Mouse (Mus musculus) midbrain, postnatal 0 days (tissue): Measurements from ENCODE around the gene Fam243. TPM values are rescaled to one million over a fixed set of nuclear protein-coding genes. Genes with fewer than 3 reads are reported as not detected.

Source experiments
- ATAC-seq: fragments of 200-750 bp; cut with Nextera tagmentation; 2 replicates; pipeline ENCODE4 v1.8.0; 2017; ENCODE audit warnings: moderate number of reproducible peaks, mild to moderate bottlenecking, moderate TSS enrichment, moderate library complexity; ENCODE audit not compliant: low FRiP score
- DNase-seq: peaks from one replicate; pipeline ENCODE4 v3.0.0-alpha.2; 2015; ENCODE audit warnings: low spot score
- H3K27ac ChIP-seq: fragments of 300-500 bp; sonication (generic); 2 replicates; pipeline ENCODE4 v1.5.1; 2014; ENCODE audit warnings: low read depth, mild to moderate bottlenecking, low read length, mixed read lengths
- H3K27me3 ChIP-seq: fragments of 300-500 bp; sonication (generic); 2 replicates; pipeline ENCODE4 v1.6.1; 2014; ENCODE audit warnings: low read length, control low read depth, mixed read lengths; ENCODE audit not compliant: insufficient read depth
- H3K36me3 ChIP-seq: fragments of 300-500 bp; sonication (generic); 2 replicates; pipeline ENCODE4 v1.6.1; 2014; ENCODE audit warnings: low read length, control low read depth, mixed read lengths; ENCODE audit not compliant: insufficient read depth
- H3K4me1 ChIP-seq: fragments of 300-500 bp; sonication (generic); 2 replicates; pipeline ENCODE4 v1.6.1; 2014; ENCODE audit warnings: mild to moderate bottlenecking, control low read depth, antibody characterized with exemption, low read length, mixed read lengths; ENCODE audit not compliant: insufficient read depth
- H3K4me2 ChIP-seq: fragments of 300-500 bp; sonication (generic); 2 replicates; pipeline ENCODE4 v1.6.1; 2014; ENCODE audit warnings: low read depth, mild to moderate bottlenecking, low read length, mixed read lengths; ENCODE audit not compliant: poor library complexity, severe bottlenecking
- H3K4me3 ChIP-seq: fragments of 300-500 bp; sonication (generic); 2 replicates; pipeline ENCODE4 v1.5.1; 2014; ENCODE audit warnings: low read depth, mild to moderate bottlenecking, low read length, moderate library complexity
- H3K9ac ChIP-seq: fragments of 300-500 bp; sonication (generic); replicated peaks from 2 replicates; pipeline ENCODE4 v1.6.1; 2014; ENCODE audit warnings: mild to moderate bottlenecking, low read length, moderate library complexity, mixed read lengths; ENCODE audit not compliant: poor library complexity, severe bottlenecking
- H3K9me3 ChIP-seq: fragments of 300-500 bp; sonication (generic); 2 replicates; pipeline ENCODE4 v1.6.1; 2016; ENCODE audit warnings: low read length, control low read depth
- CTCF ChIP-seq: IDR thresholded peaks from 2 replicates; pipeline ENCODE4 v1.5.1; 2016; ENCODE audit warnings: antibody characterized with exemption, mild to moderate bottlenecking
- WGBS: fragments of 180-500 bp; shearing (Covaris S2); extraction: QIAGEN DNeasy Blood & Tissue Kit; methylation state at CpG from one replicate; pipeline ENCODE4 v1.1.7; 2014; 5-methylcytosine and 5-hydroxymethylcytosine counted together
- polyA plus RNA-seq: library from polyadenylated mRNA; unstranded; fragments of >200 nt; fragmentation: Nextera tagmentation; extraction: Ambion mirVana; gene quantifications from 2 replicates; pipeline ENCODE4 v1.2.1, GENCODE M21; 2015
- total RNA-seq: library from RNA; depleted of rRNA; stranded (reverse); fragments of >200 nt; gene quantifications from 2 replicates; pipeline ENCODE4 v1.2.3, GENCODE M21; 2014; rRNA removed

Fam243 gene
- total RNA-seq: not detected in 2 replicates
- not detected in 2 replicates for polyA plus RNA-seq

DNA sequence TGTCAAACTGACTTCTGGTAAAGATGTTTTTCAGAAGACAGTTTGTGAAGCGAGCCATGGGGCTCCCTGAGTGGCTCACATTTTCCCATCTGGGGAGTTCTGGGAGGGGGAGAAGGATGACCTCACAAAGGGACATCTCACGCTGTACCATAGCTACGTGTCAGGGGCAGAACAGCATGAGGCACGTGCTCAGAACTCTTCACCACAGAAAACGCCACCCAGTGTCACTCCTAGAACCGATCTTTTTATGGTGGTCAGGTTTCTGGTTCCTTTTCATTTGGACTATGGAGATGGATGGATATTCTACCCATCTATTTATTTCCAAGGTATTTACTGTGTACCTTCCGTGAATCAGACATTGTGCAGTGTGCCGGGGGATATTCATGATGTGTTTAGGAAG, at the start of gene Fam243:
Gene Fam243, minus strand, starts transcription at position 101 of the 400 bp plus-strand sequence.
- no peaks in the 10 kb centered on the region for H3K9me3 ChIP-seq
- ATAC-seq (no peak), DNase-seq (no peak)
- no peak within 1 kb of the TSS for H3K27ac ChIP-seq
- WGBS: 94% methylated on average over 8 of the region's 8 CpGs
- no peaks in the 10 kb centered on the region for H3K27me3 ChIP-seq
- no peak within 1 kb of the TSS for H3K4me3 ChIP-seq
- H3K4me2 ChIP-seq: no peak within 1 kb of the TSS
- no peaks in the 10 kb centered on the region for H3K36me3 ChIP-seq
- no peaks in the 10 kb centered on the region for H3K4me1 ChIP-seq
- TF ChIP-seq CTCF: no peak
- no peak within 1 kb of the TSS for H3K9ac ChIP-seq

DNA sequence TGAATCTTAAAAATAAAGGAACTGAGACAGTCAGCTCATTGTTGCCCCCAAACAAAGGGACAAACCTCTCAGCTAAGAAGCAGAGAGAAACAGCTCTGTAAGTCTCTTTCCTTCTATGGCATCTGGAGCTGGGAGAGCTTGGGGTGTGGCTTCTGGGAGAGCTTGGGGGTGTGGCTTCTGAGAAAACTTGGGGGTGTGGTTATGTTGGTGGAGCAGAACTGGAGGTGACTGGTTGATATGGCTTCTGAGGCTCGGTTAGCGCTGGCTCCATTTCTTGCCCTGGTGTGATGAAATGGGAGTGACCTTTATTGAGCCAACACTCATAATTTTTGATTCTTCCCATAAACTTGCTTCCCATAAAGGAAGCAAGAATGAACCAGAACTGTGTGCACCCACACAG, 48.0 kb upstream of the Fam243 start:
- no peaks in the 10 kb centered on the region for H3K36me3 ChIP-seq
- no peaks in the 10 kb centered on the region for H3K27me3 ChIP-seq
- no peak for ATAC-seq
- H3K9me3 ChIP-seq: no peaks in the 10 kb centered on the region
- H3K9ac ChIP-seq: no peak overlapping the region
- no peak overlapping the region for H3K4me2 ChIP-seq
- no peak overlapping the region for H3K4me3 ChIP-seq
- WGBS: 64% methylated on average over 2 of the region's 2 CpGs
- no peak for TF ChIP-seq CTCF
- DNase-seq: no peak
- H3K4me1 ChIP-seq: no peaks in the 10 kb centered on the region
- H3K27ac ChIP-seq: no peak overlapping the region

DNA sequence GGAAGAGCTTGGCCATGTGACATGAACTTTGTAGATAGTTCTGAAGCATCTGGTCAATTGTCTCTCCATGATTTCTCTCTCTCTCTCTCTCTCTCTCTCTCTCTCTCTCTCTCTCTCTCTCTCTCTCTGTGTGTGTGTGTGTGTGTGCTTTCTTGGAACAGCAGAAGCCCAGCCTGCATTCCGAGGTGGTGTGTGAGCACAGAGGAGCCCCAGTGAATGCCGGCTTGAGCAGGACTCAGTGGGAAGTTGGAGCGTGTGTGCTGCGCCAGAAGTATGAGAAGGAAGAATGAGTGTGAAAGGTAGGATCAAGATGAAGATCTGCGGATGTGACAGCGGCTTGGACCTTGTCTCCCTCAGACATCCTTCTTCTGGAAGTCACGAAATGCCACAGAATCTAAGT, 44.2 kb upstream of the Fam243 start:
- DNase-seq: no peak
- no peak for ATAC-seq
- WGBS: 49% methylated on average over 7 of the region's 7 CpGs
- Histone ChIP-seq H3K27ac (no peak overlapping the region), H3K4me3 (no peak overlapping the region), H3K4me1 (no peaks in the 10 kb centered on the region), H3K27me3 (no peaks in the 10 kb centered on the region), H3K9me3 (no peaks in the 10 kb centered on the region), H3K9ac (no peak overlapping the region), H3K4me2 (no peak overlapping the region), H3K36me3 (no peaks in the 10 kb centered on the region)
- no peak for TF ChIP-seq CTCF

DNA sequence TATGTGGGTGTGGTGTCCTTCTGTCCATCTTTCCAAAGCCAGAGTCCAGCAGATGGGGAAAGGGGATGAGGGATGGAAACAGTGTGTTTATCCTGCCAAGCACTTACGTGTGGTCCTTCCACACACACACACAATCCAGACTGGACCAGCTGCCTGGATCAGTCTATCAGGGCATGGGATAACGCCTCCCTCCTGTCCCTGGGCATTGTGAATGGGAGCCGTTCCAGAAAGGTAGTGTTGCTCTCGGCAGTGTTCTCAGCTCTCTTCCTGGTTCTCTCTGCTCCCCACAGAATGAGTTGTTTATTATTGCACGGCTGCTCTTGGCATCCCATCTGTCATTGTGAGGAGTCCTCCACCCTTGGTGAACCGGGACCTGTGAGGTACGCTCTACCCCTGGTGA, 39.5 kb upstream of the Fam243 start:
- Histone ChIP-seq H3K27me3 (no peaks in the 10 kb centered on the region), H3K4me3 (no peak overlapping the region), H3K9ac (no peak overlapping the region), H3K4me1 (no peaks in the 10 kb centered on the region), H3K9me3 (no peaks in the 10 kb centered on the region), H3K4me2 (no peak overlapping the region), H3K36me3 (no peaks in the 10 kb centered on the region), H3K27ac (no peak overlapping the region)
- WGBS: 82% methylated on average over 7 of the region's 7 CpGs
- no peak for TF ChIP-seq CTCF
- ATAC-seq (no peak), DNase-seq (no peak)

DNA sequence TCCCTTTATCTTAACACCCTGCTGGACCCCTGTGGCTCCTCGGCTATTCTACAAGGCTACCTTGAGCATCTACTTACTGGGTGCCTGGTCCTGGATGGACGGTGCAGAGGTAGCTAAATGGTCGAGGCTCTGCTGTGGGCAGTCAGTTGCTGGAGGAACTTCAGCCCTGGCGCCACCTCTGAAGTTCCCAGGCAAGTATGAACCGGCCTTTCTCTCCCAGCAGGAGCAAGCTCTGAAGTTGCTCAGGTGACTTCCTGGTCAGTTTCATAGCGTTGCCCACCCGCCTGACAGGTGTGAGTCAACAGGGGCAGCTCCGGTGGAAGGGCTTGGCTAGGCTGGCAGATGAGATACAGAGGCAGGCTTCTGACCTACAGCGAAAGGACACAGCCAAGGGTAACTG, 38.0 kb upstream of the Fam243 start, which contains the start of gene Kcne1:
Gene Kcne1, minus strand, starts transcription at position 240 of the 400 bp plus-strand sequence.
- WGBS: 66% methylated on average over 9 of the region's 9 CpGs
- H3K27ac ChIP-seq: no peak within 1 kb of the TSS
- H3K36me3 ChIP-seq: no peaks in the 10 kb centered on the region
- ATAC-seq (no peak), DNase-seq (no peak)
- H3K9me3 ChIP-seq: no peaks in the 10 kb centered on the region
- H3K4me2 ChIP-seq: no peak within 1 kb of the TSS
- no peak within 1 kb of the TSS for H3K4me3 ChIP-seq
- no peak for TF ChIP-seq CTCF
- H3K27me3 ChIP-seq: no peaks in the 10 kb centered on the region
- H3K4me1 ChIP-seq: no peaks in the 10 kb centered on the region
- H3K9ac ChIP-seq: no peak within 1 kb of the TSS

DNA sequence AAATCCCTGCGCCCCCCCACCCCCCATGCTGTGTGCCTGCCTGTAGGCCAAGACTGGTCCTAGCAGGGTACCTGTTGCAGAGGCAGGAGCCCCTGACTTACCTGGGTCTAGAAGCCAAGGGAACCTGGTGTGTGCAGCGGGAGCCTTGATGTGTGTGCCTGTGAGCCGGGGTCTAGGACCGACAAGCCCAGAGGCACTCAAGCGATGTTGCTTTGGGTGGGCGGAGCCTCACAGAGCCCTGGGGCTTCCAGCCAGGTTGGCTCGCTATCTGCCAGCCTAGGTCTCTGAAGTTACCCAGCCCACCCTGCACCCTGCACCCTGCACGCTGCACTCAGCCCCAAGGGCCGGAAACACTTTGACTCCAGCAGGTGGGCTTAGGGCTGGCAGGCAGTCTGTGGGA, 37.5 kb upstream of the Fam243 start:
- Histone ChIP-seq H3K27ac (no peak overlapping the region), H3K4me1 (no peaks in the 10 kb centered on the region), H3K27me3 (no peaks in the 10 kb centered on the region), H3K4me3 (no peak overlapping the region), H3K9me3 (no peaks in the 10 kb centered on the region), H3K4me2 (no peak overlapping the region), H3K36me3 (no peaks in the 10 kb centered on the region), H3K9ac (no peak overlapping the region)
- TF ChIP-seq CTCF: no peak
- ATAC-seq: no peak
- no peak for DNase-seq
- WGBS: 26% methylated on average over 9 of the region's 9 CpGs
